22 mouse cellular contexts compared by ENCODE assay signal in genomic region chr1:125514706-125515105, GRCm38 (mm10). TPM values are rescaled to one million over a fixed set of nuclear protein-coding genes. Genes with fewer than 3 reads are reported as not detected.
DNase-seq lines count a peak whose midpoint lies in the region; ATAC-seq and TF ChIP-seq lines count a peak whose summit lies in the region.
"Had no signal": no experiment of that assay in that cellular context is flagged by ENCODE, and none has a peak within 500 bp of the region (broad histone marks: within the 10 kb centered on the region; RNA-seq: fewer than 3 reads in every experiment).

No protein-coding gene starts in this region.

- no peak overlapping the region for H3K4me2 ChIP-seq in heart, embryonic 11.5 days
- no peak overlapping the region for H3K4me2 ChIP-seq in stomach, postnatal 0 days (replicated peaks; ENCODE audit: low read depth)
- no peak overlapping the region for H3K4me2 ChIP-seq in forebrain, embryonic 11.5 days (ENCODE audit: low read depth, low read length, severe bottlenecking)
- H3K4me2 ChIP-seq: embryonic facial prominence, embryonic 13.5 days; embryonic facial prominence, embryonic 15.5 days; forebrain, embryonic 13.5 days; forebrain, embryonic 15.5 days had no signal

- no peak overlapping the region for H3K9ac ChIP-seq in heart, embryonic 11.5 days (ENCODE audit: low read depth, low read length)
- no peak overlapping the region for H3K9ac ChIP-seq in stomach, postnatal 0 days (ENCODE audit: low read length)
- H3K9ac ChIP-seq in forebrain, embryonic 11.5 days (ENCODE audit: low read length), result no peak overlapping the region
- H3K9ac ChIP-seq: embryonic facial prominence, embryonic 13.5 days; embryonic facial prominence, embryonic 15.5 days; forebrain, embryonic 13.5 days; forebrain, embryonic 15.5 days; forebrain, postnatal 0 days had no signal

- peaks cover 3% of the 10 kb centered on the region; the same call in 1 of the 2 replicates for H3K4me1 ChIP-seq in heart, embryonic 11.5 days (ENCODE audit: control insufficient read depth, insufficient read depth, low read length)
- H3K4me1 ChIP-seq in brown adipose tissue, adult 24 weeks (ENCODE audit: control insufficient read depth, insufficient read depth, insufficient read length, low read length), result peaks cover 2% of the 10 kb centered on the region; the same call in 1 of the 2 replicates
- no peaks in the 10 kb centered on the region for H3K4me1 ChIP-seq in stomach, postnatal 0 days (replicated peaks; ENCODE audit: control insufficient read depth, insufficient read depth)
- no peaks in the 10 kb centered on the region for H3K4me1 ChIP-seq in forebrain, embryonic 11.5 days (replicated peaks; ENCODE audit: control insufficient read depth, insufficient read depth, low read length)
- no peaks in the 10 kb centered on the region for H3K4me1 ChIP-seq in embryonic facial prominence, embryonic 10.5 days
- H3K4me1 ChIP-seq: embryonic facial prominence, embryonic 13.5 days; embryonic facial prominence, embryonic 15.5 days; forebrain, embryonic 10.5 days; forebrain, embryonic 13.5 days; forebrain, embryonic 15.5 days had no signal

- no peaks in the 10 kb centered on the region for H3K36me3 ChIP-seq in heart, embryonic 11.5 days (ENCODE audit: control insufficient read depth, insufficient read depth, low read length)
- no peaks in the 10 kb centered on the region for H3K36me3 ChIP-seq in stomach, postnatal 0 days (ENCODE audit: control insufficient read depth, insufficient read depth, low read length)
- H3K36me3 ChIP-seq in forebrain, embryonic 11.5 days (ENCODE audit: control insufficient read depth, insufficient read depth, low read length), result no peaks in the 10 kb centered on the region
- no peaks in the 10 kb centered on the region for H3K36me3 ChIP-seq in embryonic facial prominence, embryonic 10.5 days (replicated peaks)
- H3K36me3 ChIP-seq: embryonic facial prominence, embryonic 13.5 days; embryonic facial prominence, embryonic 15.5 days; forebrain, embryonic 10.5 days; forebrain, embryonic 15.5 days had no signal

- no peak for TF ChIP-seq EP300 in stomach, postnatal 0 days (optimal IDR thresholded peaks at IDR 0.05)

- no peak for TF ChIP-seq CTCF in stomach, postnatal 0 days (IDR thresholded peaks at IDR 0.05; ENCODE audit: low read depth)

- WGBS in heart, embryonic 11.5 days (ENCODE audit: insufficient replicate concordance), result 83% methylated on average over 5 of the region's 5 CpGs
- 74% methylated on average over 5 of the region's 5 CpGs for WGBS in stomach, postnatal 0 days
- WGBS in forebrain, embryonic 11.5 days, result 87% methylated on average over 5 of the region's 5 CpGs
- WGBS in embryonic facial prominence, embryonic 10.5 days, result 90% methylated on average over 5 of the region's 5 CpGs

- no peak overlapping the region for H3K27ac ChIP-seq in heart, embryonic 11.5 days (ENCODE audit: low read depth, low read length)
- H3K27ac ChIP-seq in brown adipose tissue, adult 24 weeks (replicated peaks; ENCODE audit: low read depth, low read length), result peak overlapping the region; percentile 75
- H3K27ac ChIP-seq in stomach, postnatal 0 days (replicated peaks), result 0 out of 2 replicates have a peak overlapping the region, but pooled peaks have one; percentile 35
- no peak overlapping the region for H3K27ac ChIP-seq in forebrain, embryonic 11.5 days (ENCODE audit: low read depth, low read length)
- H3K27ac ChIP-seq in embryonic facial prominence, embryonic 10.5 days (replicated peaks), result no peak overlapping the region
- H3K27ac ChIP-seq: embryonic facial prominence, embryonic 13.5 days; embryonic facial prominence, embryonic 15.5 days; forebrain, embryonic 10.5 days; forebrain, embryonic 13.5 days; forebrain, embryonic 15.5 days had no signal

- no peak overlapping the region for H3K4me3 ChIP-seq in heart, embryonic 11.5 days (ENCODE audit: low read depth, low read length)
- H3K4me3 ChIP-seq in brown adipose tissue, adult 24 weeks (ENCODE audit: insufficient read depth, low read depth, low read length), result no peak overlapping the region
- no peak overlapping the region for H3K4me3 ChIP-seq in stomach, postnatal 0 days (ENCODE audit: low read depth, low read length)
- no peak overlapping the region for H3K4me3 ChIP-seq in forebrain, embryonic 11.5 days (ENCODE audit: low read depth, low read length)
- no peak overlapping the region for H3K4me3 ChIP-seq in embryonic facial prominence, embryonic 10.5 days
- H3K4me3 ChIP-seq: embryonic facial prominence, embryonic 13.5 days; embryonic facial prominence, embryonic 15.5 days; erythroblast, embryonic 14.5 days; forebrain, embryonic 10.5 days; forebrain, embryonic 13.5 days; forebrain, embryonic 15.5 days had no signal

- no peak for ATAC-seq in heart, embryonic 11.5 days (replicated peaks; ENCODE audit: insufficient number of reproducible peaks, low FRiP score, low TSS enrichment)
- peak; percentile 25; the same call in 1 of the 2 replicates for ATAC-seq in stomach, postnatal 0 days (ENCODE audit: low FRiP score, low TSS enrichment)
- no peak for ATAC-seq in forebrain, embryonic 11.5 days (replicated peaks; ENCODE audit: low FRiP score)
- ATAC-seq: activated CD4-positive, CD25-positive, alpha-beta regulatory T cell, adult 4 months; forebrain, embryonic 13.5 days; forebrain, embryonic 15.5 days; forebrain, postnatal 0 days had no signal

- no peaks in the 10 kb centered on the region for H3K27me3 ChIP-seq in heart, embryonic 11.5 days (ENCODE audit: control insufficient read depth, insufficient read depth, low read length)
- H3K27me3 ChIP-seq in stomach, postnatal 0 days (ENCODE audit: control insufficient read depth, insufficient read depth, low read length), result no peaks in the 10 kb centered on the region
- no peaks in the 10 kb centered on the region for H3K27me3 ChIP-seq in forebrain, embryonic 11.5 days (ENCODE audit: control insufficient read depth, insufficient read depth, low read length)
- H3K27me3 ChIP-seq in embryonic facial prominence, embryonic 10.5 days (replicated peaks; ENCODE audit: low read depth, poor library complexity, severe bottlenecking), result no peaks in the 10 kb centered on the region
- H3K27me3 ChIP-seq: embryonic facial prominence, embryonic 13.5 days; embryonic facial prominence, embryonic 15.5 days; forebrain, embryonic 13.5 days; forebrain, embryonic 15.5 days had no signal

- peak; percentile 60 for DNase-seq in adrenal gland, postnatal 10 days
- DNase-seq in adrenal gland, postnatal 4 days (ENCODE audit: low spot score in 2 of 2), result no peak
- DNase-seq in heart, adult 11 months, result peak; percentile 76
- DNase-seq in stomach, postnatal 0 days (ENCODE audit: low spot score), result peak; percentile 36
- no peak for DNase-seq in forebrain, embryonic 11.5 days (ENCODE audit: low spot score)
- no peak for DNase-seq in embryonic facial prominence, embryonic 10.5 days (ENCODE audit: low spot score)
- DNase-seq: adrenal gland, postnatal 25 days; cerebellum, adult 11 months; cerebellum, adult 18-20 months; cerebellum, adult 9-10 months; cerebellum, postnatal 10 days; cerebellum, postnatal 25 days; forebrain, postnatal 0 days had no signal

- H3K9me3 ChIP-seq in heart, embryonic 11.5 days (replicated peaks; ENCODE audit: control insufficient read depth, low read length), result no peaks in the 10 kb centered on the region
- no peaks in the 10 kb centered on the region for H3K9me3 ChIP-seq in stomach, postnatal 0 days (ENCODE audit: control insufficient read depth, low read length)
- no peaks in the 10 kb centered on the region for H3K9me3 ChIP-seq in forebrain, embryonic 11.5 days (ENCODE audit: control insufficient read depth, low read length)
- H3K9me3 ChIP-seq in embryonic facial prominence, embryonic 10.5 days, result no peaks in the 10 kb centered on the region
- H3K9me3 ChIP-seq: embryonic facial prominence, embryonic 13.5 days; embryonic facial prominence, embryonic 15.5 days; forebrain, embryonic 10.5 days; forebrain, embryonic 13.5 days; forebrain, embryonic 15.5 days had no signal

RNA-seq across cellular contexts. Expression of gene Slc35f5, which starts 45.7 kb away (rescaled TPM):
- 10 to 100 TPM; 41.0 to 45.5 TPM for total RNA-seq in adrenal gland, postnatal 10 days (2021)
- 10 to 100 TPM; 41.6 to 45.2 TPM for total RNA-seq in adrenal gland, postnatal 4 days (2021)
- 40.7 and 49.3 TPM in 2 replicates for polyA plus RNA-seq in heart, embryonic 11.5 days (2014; fragmentation: Nextera tagmentation; extraction: Ambion mirVana)
- polyA plus RNA-seq in brown adipose tissue, adult 24 weeks (2012; ENCODE audit: insufficient read depth, insufficient read length, missing spikeins), result 23.1 and 30.5 TPM in 2 replicates
- polyA plus RNA-seq in stomach, postnatal 0 days (2015; fragmentation: Nextera tagmentation; extraction: Ambion mirVana), result 64.7 and 66.4 TPM in 2 replicates
- 20.3 and 24.3 TPM in 2 replicates for polyA plus RNA-seq in forebrain, embryonic 11.5 days (2014; fragmentation: Nextera tagmentation; extraction: Ambion mirVana)
- polyA plus RNA-seq in embryonic facial prominence, embryonic 10.5 days (2016; fragmentation: Nextera tagmentation; extraction: Ambion mirVana), result 21.4 and 21.7 TPM in 2 replicates
- polyA plus RNA-seq: erythroblast, embryonic 14.5 days had no signal

Comparison
In these comparisons a context has a peak if more than half of its experiments do, and no peak if none do; other contexts are left out.
1. DNase-seq: peak in adrenal gland, postnatal 10 days (single experiment), heart, adult 11 months (single experiment) and stomach, postnatal 0 days (single experiment); none in adrenal gland, postnatal 4 days (0 of 2), forebrain, embryonic 11.5 days (single experiment) and embryonic facial prominence, embryonic 10.5 days (single experiment).
2. H3K27ac ChIP-seq: peak in brown adipose tissue, adult 24 weeks (single experiment) and stomach, postnatal 0 days (single experiment); none in heart, embryonic 11.5 days (single experiment), forebrain, embryonic 11.5 days (single experiment) and embryonic facial prominence, embryonic 10.5 days (single experiment).